Mouse (Mus musculus) forebrain, embryonic 16.5 days (tissue): ENCODE data around the gene Efcab6. TPM values are rescaled to one million over a fixed set of nuclear protein-coding genes. Genes with fewer than 3 reads are reported as not detected.

Source experiments
- ATAC-seq: fragments of 200-750 bp; cut with Nextera tagmentation; 2 replicates; pipeline ENCODE4 v1.8.0; 2017; ENCODE audit warnings: mild to moderate bottlenecking, moderate library complexity
- H3K27ac ChIP-seq: fragments of 300-500 bp; sonication (generic); 2 replicates; pipeline ENCODE4 v1.5.1; 2014; ENCODE audit warnings: low read length, control low read depth
- H3K27me3 ChIP-seq: fragments of 300-500 bp; sonication (generic); replicated peaks from 2 replicates; pipeline ENCODE4 v1.6.1; 2014; ENCODE audit warnings: low read length; ENCODE audit not compliant: control insufficient read depth, insufficient read depth
- H3K36me3 ChIP-seq: fragments of 300-500 bp; sonication (generic); 2 replicates; pipeline ENCODE4 v1.6.1; 2014; ENCODE audit not compliant: control insufficient read depth, insufficient read depth
- H3K4me1 ChIP-seq: fragments of 300-500 bp; sonication (generic); replicated peaks from 2 replicates; pipeline ENCODE4 v1.6.1; 2014; ENCODE audit warnings: low read length; ENCODE audit not compliant: control insufficient read depth, insufficient read depth
- H3K4me2 ChIP-seq: fragments of 300-500 bp; sonication (generic); 2 replicates; pipeline ENCODE4 v1.6.1; 2014; ENCODE audit warnings: mild to moderate bottlenecking, low read length, control low read depth
- H3K4me3 ChIP-seq: fragments of 300-500 bp; sonication (generic); replicated peaks from 2 replicates; pipeline ENCODE4 v1.5.1; 2014; ENCODE audit warnings: mild to moderate bottlenecking, low read length, control low read depth
- H3K9ac ChIP-seq: fragments of 300-500 bp; sonication (generic); replicated peaks from 2 replicates; pipeline ENCODE4 v1.6.1; 2014; ENCODE audit warnings: low read depth, low read length, control low read depth
- H3K9me3 ChIP-seq: fragments of 300-500 bp; sonication (generic); 2 replicates; pipeline ENCODE4 v1.6.1; 2016; ENCODE audit warnings: low read length; ENCODE audit not compliant: control insufficient read depth
- WGBS: fragments of 180-500 bp; shearing (Covaris S2); extraction: QIAGEN DNeasy Blood & Tissue Kit; methylation state at CpG from one replicate; pipeline ENCODE4 v1.1.7; 2014; 5-methylcytosine and 5-hydroxymethylcytosine counted together
- polyA plus RNA-seq: library from polyadenylated mRNA; unstranded; fragments of >200 nt; fragmentation: Nextera tagmentation; extraction: Ambion mirVana; gene quantifications from 2 replicates; pipeline ENCODE4 v1.2.1, GENCODE M21; 2015

The Efcab6 gene
- polyA plus RNA-seq, 1 experiment from 2014 or later: 2.8 TPM

DNA sequence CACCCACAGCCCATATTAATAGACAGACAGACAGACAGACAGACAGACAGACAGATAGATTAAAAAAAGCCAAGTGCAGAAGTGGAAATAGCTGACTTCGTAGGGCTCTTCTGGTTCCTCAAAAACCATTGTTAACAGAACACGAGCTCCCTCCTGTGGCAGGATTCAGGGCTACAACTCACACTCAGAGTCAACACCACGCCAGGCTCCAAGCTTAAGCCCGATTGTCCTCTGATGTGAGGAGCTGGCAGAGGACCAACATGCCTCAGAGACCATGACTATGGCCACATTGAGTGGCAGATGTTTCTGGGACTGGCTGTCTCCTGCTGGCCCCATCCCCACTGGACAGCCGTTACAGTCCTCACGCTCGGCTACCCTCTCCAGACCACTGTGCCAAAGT, 7.0 kb upstream of the Efcab6 start:
- no peak overlapping the region for H3K27ac ChIP-seq
- WGBS: 15% methylated on average over 7 of the region's 7 CpGs
- peak; percentile 26; the same call in 1 of the 2 replicates for ATAC-seq
- H3K4me3 ChIP-seq: no peak overlapping the region
- peaks cover 33% of the 10 kb centered on the region for H3K4me1 ChIP-seq
- no peaks in the 10 kb centered on the region for H3K27me3 ChIP-seq
- H3K9ac ChIP-seq: no peak overlapping the region
- H3K4me2 ChIP-seq: no peak overlapping the region
- H3K36me3 ChIP-seq: no peaks in the 10 kb centered on the region
- H3K9me3 ChIP-seq: no peaks in the 10 kb centered on the region

DNA sequence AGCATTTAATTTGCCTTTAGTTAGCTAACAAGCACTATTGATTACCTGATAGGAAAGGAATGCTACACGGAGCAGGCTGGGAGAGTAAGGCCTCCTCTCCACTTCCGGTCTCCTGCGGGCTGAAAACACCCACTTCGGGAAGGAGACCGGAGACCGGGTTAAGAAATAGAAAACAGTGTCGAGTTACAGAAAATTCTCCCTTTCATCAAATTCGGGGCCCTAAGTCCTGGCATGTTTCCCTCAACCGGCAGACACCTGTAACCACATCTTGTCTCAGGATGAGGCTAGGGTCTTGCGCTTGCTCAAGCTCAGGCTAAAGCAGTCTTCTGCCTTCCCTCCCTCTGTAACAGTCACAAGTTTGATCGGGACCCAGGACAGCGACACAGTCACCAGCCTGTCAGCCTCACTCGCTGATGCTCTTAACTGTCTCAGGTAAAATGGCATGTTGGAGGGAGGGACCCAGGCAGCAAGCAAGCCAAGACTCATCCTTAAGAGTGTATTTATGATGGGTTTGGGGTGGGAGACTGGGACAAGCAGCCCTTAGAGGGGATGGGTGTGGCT, 5.0 kb upstream of the Efcab6 start:
- H3K27ac ChIP-seq: peak overlapping the region; percentile 80
- 7% methylated on average over 13 of the region's 13 CpGs for WGBS
- no peaks in the 10 kb centered on the region for H3K36me3 ChIP-seq
- H3K9ac ChIP-seq: no peak overlapping the region
- H3K4me2 ChIP-seq: peak overlapping the region; percentile 28
- no peak for ATAC-seq
- no peak overlapping the region for H3K4me3 ChIP-seq
- H3K4me1 ChIP-seq: peaks cover 34% of the 10 kb centered on the region
- peaks cover 6% of the 10 kb centered on the region for H3K9me3 ChIP-seq
- no peaks in the 10 kb centered on the region for H3K27me3 ChIP-seq

DNA sequence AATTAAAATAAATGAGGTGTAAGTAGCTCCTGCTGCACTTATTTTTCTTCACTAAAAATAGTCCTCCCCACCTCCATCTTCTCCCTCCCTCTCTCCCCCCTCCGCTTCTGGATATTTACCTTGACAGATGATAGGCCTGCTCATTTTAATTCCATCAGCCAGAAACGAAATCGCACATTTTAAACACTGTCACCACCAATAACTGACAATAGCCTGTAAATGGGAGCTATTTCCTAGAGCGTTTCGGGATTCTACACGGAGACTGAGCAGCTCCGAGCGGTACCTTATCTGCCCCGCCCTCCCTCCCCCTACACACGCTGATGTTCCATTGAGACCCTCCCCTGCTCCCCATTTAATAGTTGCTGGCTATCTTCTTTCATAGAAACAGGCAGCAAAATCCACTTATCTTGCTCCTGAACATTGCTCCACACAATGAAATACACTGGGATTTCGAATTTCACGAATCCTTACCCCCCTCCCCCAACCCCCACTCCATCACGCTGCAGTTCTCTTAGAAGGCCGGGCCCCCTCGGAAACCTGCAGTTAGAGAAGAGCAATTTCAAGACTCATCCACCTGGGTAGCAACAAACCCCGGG, 4.4 kb upstream of the Efcab6 start:
- Histone ChIP-seq H3K4me1 (peaks cover 31% of the 10 kb centered on the region), H3K27ac (peak overlapping the region; percentile 80), H3K4me3 (0 out of 2 replicates have a peak overlapping the region, but pooled peaks have one; percentile 11), H3K9me3 (peaks cover 6% of the 10 kb centered on the region), H3K9ac (peak overlapping the region; percentile 31), H3K27me3 (no peaks in the 10 kb centered on the region), H3K4me2 (peak overlapping the region; percentile 28), H3K36me3 (no peaks in the 10 kb centered on the region)
- ATAC-seq: peak; percentile 43
- WGBS: 6% methylated on average over 16 of the region's 16 CpGs

DNA sequence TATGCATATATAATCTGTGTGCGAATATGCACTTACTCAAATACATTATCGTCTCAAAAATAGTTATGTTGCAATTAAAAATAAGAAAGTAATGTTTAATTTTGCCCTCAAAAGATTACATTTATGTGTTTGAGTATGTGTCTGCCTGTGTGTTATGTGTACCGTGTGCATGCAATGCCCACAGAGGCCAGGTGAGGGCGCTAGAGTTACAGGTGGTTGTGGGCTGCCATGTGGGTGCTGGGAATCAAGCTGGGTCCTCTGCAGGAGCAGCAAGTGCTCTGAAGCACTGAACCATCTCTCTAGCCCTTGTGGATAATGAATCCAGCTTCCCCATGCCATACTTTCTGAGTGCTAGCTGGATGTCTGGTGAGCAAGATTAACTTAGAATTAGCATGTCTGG, 522 bp upstream of the Efcab6 start:
- H3K4me1 ChIP-seq: peaks cover 28% of the 10 kb centered on the region
- H3K27me3 ChIP-seq: no peaks in the 10 kb centered on the region
- no peaks in the 10 kb centered on the region for H3K36me3 ChIP-seq
- ATAC-seq: no peak
- H3K4me3 ChIP-seq: no peak overlapping the region
- no peak overlapping the region for H3K27ac ChIP-seq
- WGBS: 69% methylated on average over 4 of the region's 4 CpGs
- peaks cover 6% of the 10 kb centered on the region for H3K9me3 ChIP-seq
- no peak overlapping the region for H3K9ac ChIP-seq
- no peak overlapping the region for H3K4me2 ChIP-seq

DNA sequence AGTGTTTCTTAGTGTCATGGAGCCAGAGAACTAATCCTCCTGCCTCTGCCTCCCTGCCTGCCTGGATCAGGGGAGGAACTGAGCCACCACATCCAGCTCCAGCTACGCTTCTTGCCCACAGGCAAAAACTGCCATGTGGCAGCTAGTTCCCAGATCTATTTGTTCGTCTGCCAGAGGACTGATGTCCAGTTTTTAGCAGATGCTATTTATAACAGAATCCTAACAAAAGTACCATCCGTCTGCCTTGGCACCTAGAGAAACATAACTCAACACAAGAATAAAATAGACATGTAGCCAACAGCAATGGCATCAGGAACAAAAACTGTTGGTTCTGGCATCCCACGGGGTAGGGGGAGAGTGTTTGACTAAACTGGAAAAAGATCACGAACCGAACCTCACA, 6.3 kb downstream of the Efcab6 start:
- no peak overlapping the region for H3K4me3 ChIP-seq

DNA sequence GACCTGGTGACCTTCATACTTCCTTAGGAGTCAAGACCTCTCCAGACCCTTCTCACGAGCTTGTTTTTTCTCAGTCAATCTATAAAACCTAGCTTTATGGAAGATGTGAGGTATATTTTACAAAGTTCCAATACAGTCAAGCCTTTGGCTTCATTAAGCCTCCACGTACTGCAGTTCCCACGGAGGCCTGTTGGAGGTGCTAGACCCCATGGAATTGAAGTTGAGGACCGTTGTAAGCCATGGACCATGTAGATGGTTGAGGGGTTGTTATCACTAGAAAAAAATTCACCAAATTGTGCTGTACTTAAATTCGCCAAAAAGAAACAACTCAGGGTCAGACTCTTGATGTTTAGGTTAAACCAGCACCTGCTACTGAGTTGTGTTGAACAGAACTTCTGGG, 9.1 kb downstream of the Efcab6 start:
- Histone ChIP-seq H3K4me3 (no peak overlapping the region), H3K27ac (no peak overlapping the region), H3K27me3 (no peaks in the 10 kb centered on the region), H3K4me2 (no peak overlapping the region), H3K9ac (no peak overlapping the region), H3K9me3 (no peaks in the 10 kb centered on the region), H3K36me3 (no peaks in the 10 kb centered on the region), H3K4me1 (peaks cover 15% of the 10 kb centered on the region)
- no peak for ATAC-seq
- WGBS: 77% methylated on average over 5 of the region's 5 CpGs

More for the DNA sequence above, 6.3 kb downstream of the Efcab6 start:
- no peaks in the 10 kb centered on the region for H3K36me3 ChIP-seq
- no peak for ATAC-seq
- no peaks in the 10 kb centered on the region for H3K9me3 ChIP-seq
- H3K4me1 ChIP-seq: peaks cover 2% of the 10 kb centered on the region
- H3K27me3 ChIP-seq: no peaks in the 10 kb centered on the region
- H3K27ac ChIP-seq: no peak overlapping the region
- WGBS: 62% methylated on average over 6 of the region's 6 CpGs
- no peak overlapping the region for H3K9ac ChIP-seq
- no peak overlapping the region for H3K4me2 ChIP-seq

DNA sequence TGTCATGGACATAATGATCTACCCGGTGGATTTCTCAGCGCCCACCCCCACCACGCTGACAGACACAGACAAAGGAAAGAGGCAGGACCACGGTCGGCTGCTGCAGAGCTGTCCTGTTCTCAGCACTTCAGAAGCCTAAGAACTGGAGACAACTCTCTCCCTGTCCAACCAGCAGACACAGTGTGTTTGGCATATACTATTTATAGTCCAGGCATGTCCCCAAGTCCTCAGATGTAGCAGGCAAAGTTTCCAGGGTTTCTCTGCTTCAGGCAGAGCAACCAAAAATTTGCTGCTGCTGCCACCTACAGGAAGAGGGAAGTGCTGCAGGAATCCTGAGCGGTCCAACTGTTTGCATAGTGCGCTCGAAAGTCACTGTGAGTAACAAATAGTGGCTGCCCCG, 11.3 kb downstream of the Efcab6 start:
- peak; percentile 91 for ATAC-seq
- Histone ChIP-seq H3K4me1 (peaks cover 15% of the 10 kb centered on the region), H3K9me3 (no peaks in the 10 kb centered on the region), H3K36me3 (no peaks in the 10 kb centered on the region), H3K9ac (0 out of 2 replicates have a peak overlapping the region, but pooled peaks have one; percentile 17), H3K4me2 (peak overlapping the region; percentile 16; the same call in 1 of the 2 replicates), H3K27me3 (no peaks in the 10 kb centered on the region), H3K27ac (peak overlapping the region; percentile 64), H3K4me3 (no peak overlapping the region)
- WGBS: 26% methylated on average over 9 of the region's 9 CpGs

DNA sequence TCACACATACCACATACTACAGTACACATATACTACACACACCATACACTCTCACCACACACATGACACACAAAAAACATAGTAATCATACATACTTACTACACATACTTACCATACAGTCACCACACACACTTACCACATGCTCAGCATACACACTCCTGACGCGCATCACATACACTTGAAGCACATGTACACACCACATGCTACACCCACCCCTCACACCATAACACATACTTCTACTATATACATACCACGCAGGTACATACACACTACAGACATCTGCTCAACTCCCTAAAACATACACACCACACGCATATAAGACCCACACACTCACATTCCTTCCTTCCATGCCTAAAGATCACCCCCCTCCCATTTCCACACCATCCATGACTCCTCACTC, 11.9 kb downstream of the Efcab6 start:
- Histone ChIP-seq H3K27me3 (no peaks in the 10 kb centered on the region), H3K27ac (peak overlapping the region; percentile 64), H3K9ac (no peak overlapping the region), H3K4me3 (no peak overlapping the region), H3K4me2 (peak overlapping the region; percentile 9; the same call in 1 of the 2 replicates), H3K4me1 (peaks cover 15% of the 10 kb centered on the region), H3K9me3 (no peaks in the 10 kb centered on the region), H3K36me3 (no peaks in the 10 kb centered on the region)
- 87% methylated on average over 4 of the region's 4 CpGs for WGBS
- ATAC-seq: 0 out of 2 replicates have a peak, but pooled peaks have one; percentile 11

DNA sequence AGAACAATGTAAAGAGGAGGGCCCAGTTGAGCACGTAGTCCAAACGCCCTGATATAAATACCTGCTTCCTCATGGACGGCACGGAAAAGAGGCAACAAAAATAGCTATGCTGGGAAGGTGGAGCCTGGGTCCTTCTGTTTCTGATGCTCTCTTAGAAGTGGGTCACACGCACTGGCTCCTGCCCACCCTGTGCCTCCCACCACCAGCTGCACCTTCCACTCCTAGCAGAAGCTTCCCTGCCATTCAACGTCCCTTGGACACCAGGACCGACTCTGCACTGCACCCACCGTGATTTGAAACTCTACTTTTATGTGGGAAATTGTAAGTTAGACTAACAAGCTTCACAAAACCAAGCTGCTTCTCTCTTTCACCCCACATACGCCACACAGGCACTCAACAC, 12.8 kb downstream of the Efcab6 start:
- no peak overlapping the region for H3K9ac ChIP-seq
- ATAC-seq: no peak
- peaks cover 15% of the 10 kb centered on the region for H3K4me1 ChIP-seq
- H3K27me3 ChIP-seq: no peaks in the 10 kb centered on the region
- WGBS: 82% methylated on average over 9 of the region's 9 CpGs
- H3K36me3 ChIP-seq: no peaks in the 10 kb centered on the region
- no peak overlapping the region for H3K4me2 ChIP-seq
- H3K4me3 ChIP-seq: no peak overlapping the region
- H3K9me3 ChIP-seq: no peaks in the 10 kb centered on the region
- H3K27ac ChIP-seq: peak overlapping the region; percentile 28; the same call in 1 of the 2 replicates
